Mouse (Mus musculus) lung, adult 2 months (tissue): Measurements from ENCODE around the gene Prdx6.

Experiments used
- CTCF ChIP-seq: fragments of 200-500 bp; IDR thresholded peaks from 2 replicates; pipeline ENCODE4 v1.5.1; 2011; ENCODE audit warnings: mild to moderate bottlenecking, low read length, control low read depth; ENCODE audit not compliant: insufficient read depth
- POLR2A ChIP-seq: fragments of 200-500 bp; IDR thresholded peaks from 2 replicates; pipeline ENCODE4 v1.6.1; 2011; ENCODE audit warnings: low read depth, mild to moderate bottlenecking, control low read depth, low read length, borderline replicate concordance; ENCODE audit errors: extremely low read depth

DNA sequence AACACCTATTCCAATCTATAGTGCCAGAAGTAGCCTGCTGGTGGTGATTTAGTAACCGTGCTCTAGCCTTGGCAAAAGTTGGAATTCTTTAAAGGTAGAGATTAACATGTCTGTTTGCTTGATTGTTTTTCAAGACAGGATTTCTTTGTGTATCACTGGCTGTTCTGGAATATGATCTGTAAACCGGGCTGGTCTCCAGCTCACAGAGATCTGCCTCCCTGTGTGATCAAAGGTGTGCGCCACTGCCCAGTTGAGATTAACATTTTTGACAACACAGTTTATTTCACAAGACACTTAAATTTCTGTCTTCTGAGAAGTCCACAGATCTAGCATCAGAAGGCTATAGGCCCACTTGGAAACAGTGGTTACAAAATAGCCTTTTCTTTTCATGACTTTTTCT, 1.9 kb upstream of the Prdx6 start:
- TF ChIP-seq CTCF (no peak), POLR2A (no peak)
